Mouse (Mus musculus) myocyte (in vitro differentiated cells): Measurements from ENCODE around the gene Vwa1. TPM values are rescaled to one million over a fixed set of nuclear protein-coding genes. Genes with fewer than 3 reads are reported as not detected.
"Not testable (repeated sequence)": the region's sequence is repeated elsewhere in the genome, so short reads cannot be mapped to it uniquely, and the experiment has no call there.

Experiments
- H3K27me3 ChIP-seq: one replicate; pipeline ENCODE4 v1.6.1; 2011; ENCODE audit not compliant: control insufficient read depth, insufficient read depth, insufficient read length
- H3K36me3 ChIP-seq: one replicate; pipeline ENCODE4 v1.6.1; 2011; ENCODE audit not compliant: control insufficient read depth, insufficient read depth
- H3K4me2 ChIP-seq: one replicate; pipeline ENCODE4 v1.6.1; 2011; ENCODE audit warnings: low read depth, control low read depth
- H3K4me3 ChIP-seq: one replicate; pipeline ENCODE4 v1.5.1; 2011; ENCODE audit warnings: mild to moderate bottlenecking, control low read depth, moderate library complexity
- H3K79me2 ChIP-seq: one replicate; pipeline ENCODE4 v1.6.1; 2011; ENCODE audit not compliant: control insufficient read depth, insufficient read depth
- H3ac ChIP-seq: one replicate; pipeline ENCODE4 v1.6.1; 2011; ENCODE audit not compliant: control insufficient read depth, insufficient read length
- CEBPB ChIP-seq: IDR thresholded peaks from 2 replicates; pipeline ENCODE4 v1.6.1; 2011; ENCODE audit warnings: mild to moderate bottlenecking, moderate library complexity; ENCODE audit not compliant: poor library complexity, insufficient read depth, severe bottlenecking
- E2F4 ChIP-seq: IDR thresholded peaks from one replicate; pipeline ENCODE4 v1.6.1; 2011; ENCODE audit warnings: mild to moderate bottlenecking, control low read depth, moderate library complexity; ENCODE audit not compliant: insufficient read depth
- MAX ChIP-seq: IDR thresholded peaks from one replicate; pipeline ENCODE4 v1.6.1; 2011; ENCODE audit warnings: low read depth, mild to moderate bottlenecking, control low read depth
- MYOD1 ChIP-seq, 3 experiments: IDR thresholded peaks; one replicate each; pipeline ENCODE4 v1.6.1; 2011; ENCODE audit warnings: control low read depth in 2 of 3, low read depth in 2 of 3, mild to moderate bottlenecking in 2 of 3, moderate library complexity in 1 of 3; ENCODE audit not compliant: insufficient read length in 2 of 3, control insufficient read depth in 1 of 3
- MYOG ChIP-seq, 3 experiments: IDR thresholded peaks; one replicate each; pipeline ENCODE4 v1.6.1; 2011; ENCODE audit warnings: control low read depth in 2 of 3, low read depth in 2 of 3, mild to moderate bottlenecking in 2 of 3; ENCODE audit not compliant: insufficient read length in 2 of 3, control insufficient read depth in 1 of 3, insufficient read depth in 1 of 3
- POLR2A ChIP-seq: IDR thresholded peaks from one replicate; pipeline ENCODE4 v1.6.1; 2011; ENCODE audit warnings: low read depth, mild to moderate bottlenecking, control low read depth, moderate library complexity; ENCODE audit not compliant: insufficient read length
- POLR2AphosphoS2 ChIP-seq: IDR thresholded peaks from one replicate; pipeline ENCODE4 v1.6.1; 2011; ENCODE audit warnings: low read depth, control low read depth; ENCODE audit not compliant: insufficient read length
- REST ChIP-seq: IDR thresholded peaks from one replicate; pipeline ENCODE4 v1.6.1; 2011; ENCODE audit warnings: mild to moderate bottlenecking, control low read depth, moderate library complexity; ENCODE audit not compliant: insufficient read depth, insufficient read length
- SRF ChIP-seq: IDR thresholded peaks from one replicate; pipeline ENCODE4 v1.6.1; 2011; ENCODE audit warnings: low read depth; ENCODE audit not compliant: control insufficient read depth, insufficient read length
- TCF12 ChIP-seq: IDR thresholded peaks from one replicate; pipeline ENCODE4 v1.6.1; 2011; ENCODE audit warnings: mild to moderate bottlenecking, control low read depth; ENCODE audit not compliant: poor library complexity, insufficient read depth, severe bottlenecking
- TCF3 ChIP-seq: IDR thresholded peaks from one replicate; pipeline ENCODE4 v1.6.1; 2011; ENCODE audit warnings: low read depth, control low read depth; ENCODE audit not compliant: insufficient read length
- USF1 ChIP-seq: IDR thresholded peaks from one replicate; pipeline ENCODE4 v1.6.1; 2011; ENCODE audit warnings: low read depth, mild to moderate bottlenecking, control low read depth, moderate library complexity
- polyA plus RNA-seq: library from polyadenylated mRNA; unstranded; fragments of >200 nt; fragmentation: generic; extraction: Trizol; gene quantifications from one replicate; pipeline ENCODE4 v1.2.1, GENCODE M21; 2012; ENCODE audit warnings: missing spikeins

The Vwa1 gene
- polyA plus RNA-seq, 1 experiment = 3.2 TPM

- peaks cover 24% of the 10 kb centered on the region for H3K79me2 ChIP-seq
- H3K4me2 ChIP-seq = no peak overlapping the region
- no peak overlapping the region for H3K4me3 ChIP-seq
- no peak overlapping the region for H3ac ChIP-seq
- TF ChIP-seq TCF12 (no peak), CEBPB (no peak)
- H3K27me3 ChIP-seq = no peaks in the 10 kb centered on the region
- H3K36me3 ChIP-seq = peaks cover 9% of the 10 kb centered on the region
Measured at GRCm38 (mm10) chr4:155802075-155802474, 27.6 kb upstream of the Vwa1 start.

GRCm38 (mm10) chr4:155793730-155794129, 19.2 kb upstream of the Vwa1 start:
- TF ChIP-seq SRF = no peak
- TF ChIP-seq USF1 = no peak
- TF ChIP-seq E2F4 = no peak
- no peak for TF ChIP-seq TCF12
- TF ChIP-seq POLR2A = no peak
- no peak for TF ChIP-seq MYOD1 (IDR thresholded peaks at IDR 0.05; ENCODE audit: control insufficient read depth in 1 of 3, insufficient read length in 2 of 3, low read depth in 2 of 3)
- TF ChIP-seq REST = no peak
- no peak for TF ChIP-seq CEBPB
- TF ChIP-seq TCF3 = no peak
- no peak for TF ChIP-seq POLR2AphosphoS2
- TF ChIP-seq MYOG (IDR thresholded peaks at IDR 0.05; ENCODE audit: control insufficient read depth in 1 of 3, insufficient read depth in 1 of 3, insufficient read length in 2 of 3, low read depth in 2 of 3) = no peak
- TF ChIP-seq MAX = no peak
- Histone ChIP-seq H3ac (no peak overlapping the region), H3K4me2 (no peak overlapping the region), H3K4me3 (no peak overlapping the region), H3K36me3 (no peaks in the 10 kb centered on the region), H3K27me3 (peaks cover 15% of the 10 kb centered on the region), H3K79me2 (no peaks in the 10 kb centered on the region)

- Histone ChIP-seq H3K4me2 (no peak overlapping the region), H3K79me2 (no peaks in the 10 kb centered on the region), H3K36me3 (no peaks in the 10 kb centered on the region), H3ac (no peak overlapping the region), H3K27me3 (peaks cover 15% of the 10 kb centered on the region), H3K4me3 (no peak overlapping the region)
- no peak for TF ChIP-seq POLR2A
- no peak for TF ChIP-seq MYOG (IDR thresholded peaks at IDR 0.05; ENCODE audit: control insufficient read depth in 1 of 3, insufficient read depth in 1 of 3, insufficient read length in 2 of 3, low read depth in 2 of 3)
- TF ChIP-seq E2F4 = no peak
- TF ChIP-seq MYOD1 (IDR thresholded peaks at IDR 0.05; ENCODE audit: control insufficient read depth in 1 of 3, insufficient read length in 2 of 3, low read depth in 2 of 3) = no peak
- TF ChIP-seq MAX = no peak
- no peak for TF ChIP-seq TCF12
- no peak for TF ChIP-seq POLR2AphosphoS2
- no peak for TF ChIP-seq CEBPB
- no peak for TF ChIP-seq REST
- TF ChIP-seq USF1 = no peak
- TF ChIP-seq SRF = no peak
- TF ChIP-seq TCF3 = no peak
Measured at GRCm38 (mm10) chr4:155791240-155791933, 16.9 kb upstream of the Vwa1 start.

- no peak for TF ChIP-seq USF1
- no peak for TF ChIP-seq TCF3
- no peak for TF ChIP-seq REST
- no peak for TF ChIP-seq POLR2A
- TF ChIP-seq SRF = no peak
- TF ChIP-seq POLR2AphosphoS2 = no peak
- no peak for TF ChIP-seq TCF12
- no peak for TF ChIP-seq MYOG (IDR thresholded peaks at IDR 0.05; ENCODE audit: control insufficient read depth in 1 of 3, insufficient read depth in 1 of 3, insufficient read length in 2 of 3, low read depth in 2 of 3)
- TF ChIP-seq CEBPB = no peak
- no peak for TF ChIP-seq MAX
- no peak for TF ChIP-seq E2F4
- no peak for TF ChIP-seq MYOD1 (IDR thresholded peaks at IDR 0.05; ENCODE audit: control insufficient read depth in 1 of 3, insufficient read length in 2 of 3, low read depth in 2 of 3)
- no peak overlapping the region for H3ac ChIP-seq
- no peaks in the 10 kb centered on the region for H3K79me2 ChIP-seq
- H3K4me2 ChIP-seq = no peak overlapping the region
- no peak overlapping the region for H3K4me3 ChIP-seq
- H3K27me3 ChIP-seq = peaks cover 15% of the 10 kb centered on the region
- no peaks in the 10 kb centered on the region for H3K36me3 ChIP-seq
Measured at GRCm38 (mm10) chr4:155790650-155791161, 16.2 kb upstream of the Vwa1 start.

GRCm38 (mm10) chr4:155790021-155790489, 15.6 kb upstream of the Vwa1 start, which contains the start of gene Ankrd65:
Gene Ankrd65, plus strand, starts transcription at chr4:155790439.
- no peak for TF ChIP-seq MAX
- TF ChIP-seq CEBPB = no peak
- no peak for TF ChIP-seq REST
- TF ChIP-seq TCF3 = no peak
- TF ChIP-seq E2F4 = no peak
- no peak for TF ChIP-seq TCF12
- TF ChIP-seq MYOD1 (IDR thresholded peaks at IDR 0.05; ENCODE audit: control insufficient read depth in 1 of 3, insufficient read length in 2 of 3, low read depth in 2 of 3) = no peak
- TF ChIP-seq POLR2A = no peak
- TF ChIP-seq MYOG (IDR thresholded peaks at IDR 0.05; ENCODE audit: control insufficient read depth in 1 of 3, insufficient read depth in 1 of 3, insufficient read length in 2 of 3, low read depth in 2 of 3) = no peak
- TF ChIP-seq USF1 = no peak
- no peak for TF ChIP-seq POLR2AphosphoS2
- TF ChIP-seq SRF = no peak
- Histone ChIP-seq H3ac (no peak within 1 kb of the TSS), H3K27me3 (peaks cover 15% of the 10 kb centered on the region), H3K36me3 (no peaks in the 10 kb centered on the region), H3K79me2 (no peaks in the 10 kb centered on the region), H3K4me3 (no peak within 1 kb of the TSS), H3K4me2 (no peak within 1 kb of the TSS)

GRCm38 (mm10) chr4:155788833-155789232, 14.3 kb upstream of the Vwa1 start:
- not testable (repeated sequence) for H3K36me3 ChIP-seq, H3ac ChIP-seq, H3K4me2 ChIP-seq, H3K79me2 ChIP-seq, H3K4me3 ChIP-seq
- peaks cover 15% of the 10 kb centered on the region for H3K27me3 ChIP-seq
